Mouse (Mus musculus) myocyte (in vitro differentiated cells): ENCODE data around the gene Olfm4. TPM values are rescaled to one million over a fixed set of nuclear protein-coding genes. Genes with fewer than 3 reads are reported as not detected.

Source experiments
- H3K27me3 ChIP-seq: one replicate; pipeline ENCODE4 v1.6.1; 2011; ENCODE audit not compliant: control insufficient read depth, insufficient read depth, insufficient read length
- H3K36me3 ChIP-seq: one replicate; pipeline ENCODE4 v1.6.1; 2011; ENCODE audit not compliant: control insufficient read depth, insufficient read depth
- H3K4me2 ChIP-seq: one replicate; pipeline ENCODE4 v1.6.1; 2011; ENCODE audit warnings: low read depth, control low read depth
- H3K4me3 ChIP-seq: one replicate; pipeline ENCODE4 v1.5.1; 2011; ENCODE audit warnings: mild to moderate bottlenecking, control low read depth, moderate library complexity
- H3K79me2 ChIP-seq: one replicate; pipeline ENCODE4 v1.6.1; 2011; ENCODE audit not compliant: control insufficient read depth, insufficient read depth
- H3ac ChIP-seq: one replicate; pipeline ENCODE4 v1.6.1; 2011; ENCODE audit not compliant: control insufficient read depth, insufficient read length
- CEBPB ChIP-seq: IDR thresholded peaks from 2 replicates; pipeline ENCODE4 v1.6.1; 2011; ENCODE audit warnings: mild to moderate bottlenecking, moderate library complexity; ENCODE audit not compliant: poor library complexity, insufficient read depth, severe bottlenecking
- E2F4 ChIP-seq: IDR thresholded peaks from one replicate; pipeline ENCODE4 v1.6.1; 2011; ENCODE audit warnings: mild to moderate bottlenecking, control low read depth, moderate library complexity; ENCODE audit not compliant: insufficient read depth
- MAX ChIP-seq: IDR thresholded peaks from one replicate; pipeline ENCODE4 v1.6.1; 2011; ENCODE audit warnings: low read depth, mild to moderate bottlenecking, control low read depth
- MYOD1 ChIP-seq, 3 experiments: IDR thresholded peaks; one replicate each; pipeline ENCODE4 v1.6.1; 2011; ENCODE audit warnings: control low read depth in 2 of 3, low read depth in 2 of 3, mild to moderate bottlenecking in 2 of 3, moderate library complexity in 1 of 3; ENCODE audit not compliant: insufficient read length in 2 of 3, control insufficient read depth in 1 of 3
- MYOG ChIP-seq, 3 experiments: IDR thresholded peaks; one replicate each; pipeline ENCODE4 v1.6.1; 2011; ENCODE audit warnings: control low read depth in 2 of 3, low read depth in 2 of 3, mild to moderate bottlenecking in 2 of 3; ENCODE audit not compliant: insufficient read length in 2 of 3, control insufficient read depth in 1 of 3, insufficient read depth in 1 of 3
- POLR2A ChIP-seq: IDR thresholded peaks from one replicate; pipeline ENCODE4 v1.6.1; 2011; ENCODE audit warnings: low read depth, mild to moderate bottlenecking, control low read depth, moderate library complexity; ENCODE audit not compliant: insufficient read length
- POLR2AphosphoS2 ChIP-seq: IDR thresholded peaks from one replicate; pipeline ENCODE4 v1.6.1; 2011; ENCODE audit warnings: low read depth, control low read depth; ENCODE audit not compliant: insufficient read length
- REST ChIP-seq: IDR thresholded peaks from one replicate; pipeline ENCODE4 v1.6.1; 2011; ENCODE audit warnings: mild to moderate bottlenecking, control low read depth, moderate library complexity; ENCODE audit not compliant: insufficient read depth, insufficient read length
- SRF ChIP-seq: IDR thresholded peaks from one replicate; pipeline ENCODE4 v1.6.1; 2011; ENCODE audit warnings: low read depth; ENCODE audit not compliant: control insufficient read depth, insufficient read length
- TCF12 ChIP-seq: IDR thresholded peaks from one replicate; pipeline ENCODE4 v1.6.1; 2011; ENCODE audit warnings: mild to moderate bottlenecking, control low read depth; ENCODE audit not compliant: poor library complexity, insufficient read depth, severe bottlenecking
- TCF3 ChIP-seq: IDR thresholded peaks from one replicate; pipeline ENCODE4 v1.6.1; 2011; ENCODE audit warnings: low read depth, control low read depth; ENCODE audit not compliant: insufficient read length
- USF1 ChIP-seq: IDR thresholded peaks from one replicate; pipeline ENCODE4 v1.6.1; 2011; ENCODE audit warnings: low read depth, mild to moderate bottlenecking, control low read depth, moderate library complexity
- polyA plus RNA-seq: library from polyadenylated mRNA; unstranded; fragments of >200 nt; fragmentation: generic; extraction: Trizol; gene quantifications from one replicate; pipeline ENCODE4 v1.2.1, GENCODE M21; 2012; ENCODE audit warnings: missing spikeins

Gene Olfm4
- polyA plus RNA-seq, 1 experiment: not detected

GRCm38 (mm10) chr14:79990547-79990946 lies 6.7 kb downstream of the Olfm4 start:
- Histone ChIP-seq H3K4me3 (no peak overlapping the region), H3K4me2 (no peak overlapping the region), H3K79me2 (no peaks in the 10 kb centered on the region), H3ac (no peak overlapping the region), H3K36me3 (no peaks in the 10 kb centered on the region), H3K27me3 (no peaks in the 10 kb centered on the region)
- TF ChIP-seq TCF12 (no peak), MYOG (IDR thresholded peaks at IDR 0.05; ENCODE audit: control insufficient read depth in 1 of 3, insufficient read depth in 1 of 3, insufficient read length in 2 of 3, low read depth in 2 of 3) (no peak), USF1 (no peak), POLR2A (no peak)

- no peak for TF ChIP-seq SRF
- no peaks in the 10 kb centered on the region for H3K27me3 ChIP-seq
These were observed 13.7 kb downstream of the Olfm4 start for GRCm38 (mm10) chr14:79997534-79997933.

GRCm38 (mm10) chr14:80000110-80000531 lies 16.2 kb downstream of the Olfm4 start:
- Histone ChIP-seq H3K4me3 (no peak overlapping the region), H3K27me3 (no peaks in the 10 kb centered on the region), H3K4me2 (no peak overlapping the region), H3K36me3 (no peaks in the 10 kb centered on the region), H3ac (no peak overlapping the region), H3K79me2 (no peaks in the 10 kb centered on the region)
- TF ChIP-seq MYOG (IDR thresholded peaks at IDR 0.05; ENCODE audit: control insufficient read depth in 1 of 3, insufficient read depth in 1 of 3, insufficient read length in 2 of 3, low read depth in 2 of 3) (no peak), REST (no peak), MYOD1 (IDR thresholded peaks at IDR 0.05; ENCODE audit: control insufficient read depth in 1 of 3, insufficient read length in 2 of 3, low read depth in 2 of 3) (no peak), POLR2A (no peak), E2F4 (no peak), TCF3 (no peak)

More at GRCm38 (mm10) chr14:79997534-79997933, 13.7 kb downstream of the Olfm4 start:
- Histone ChIP-seq H3K36me3 (no peaks in the 10 kb centered on the region), H3K4me3 (no peak overlapping the region), H3ac (no peak overlapping the region), H3K4me2 (no peak overlapping the region), H3K79me2 (no peaks in the 10 kb centered on the region)

GRCm38 (mm10) chr14:80007686-80008085 lies 23.8 kb downstream of the Olfm4 start:
- H3K36me3 ChIP-seq: no peaks in the 10 kb centered on the region
- no peak overlapping the region for H3ac ChIP-seq
- H3K4me2 ChIP-seq: no peak overlapping the region
- H3K4me3 ChIP-seq: no peak overlapping the region
- H3K79me2 ChIP-seq: no peaks in the 10 kb centered on the region
- no peak for TF ChIP-seq MYOG (IDR thresholded peaks at IDR 0.05; ENCODE audit: control insufficient read depth in 1 of 3, insufficient read depth in 1 of 3, insufficient read length in 2 of 3, low read depth in 2 of 3)
- TF ChIP-seq E2F4: no peak
- no peak for TF ChIP-seq REST
- H3K27me3 ChIP-seq: no peaks in the 10 kb centered on the region

- H3ac ChIP-seq: no peak overlapping the region
- H3K36me3 ChIP-seq: no peaks in the 10 kb centered on the region
- H3K79me2 ChIP-seq: no peaks in the 10 kb centered on the region
- no peaks in the 10 kb centered on the region for H3K27me3 ChIP-seq
- no peak overlapping the region for H3K4me2 ChIP-seq
- TF ChIP-seq SRF (no peak), MAX (no peak), TCF12 (no peak), POLR2A (no peak), USF1 (no peak), CEBPB (no peak), POLR2AphosphoS2 (no peak), E2F4 (no peak), MYOG (IDR thresholded peaks at IDR 0.05; ENCODE audit: control insufficient read depth in 1 of 3, insufficient read depth in 1 of 3, insufficient read length in 2 of 3, low read depth in 2 of 3) (no peak), REST (no peak)
- no peak overlapping the region for H3K4me3 ChIP-seq
These were observed 26.5 kb downstream of the Olfm4 start for GRCm38 (mm10) chr14:80010426-80010825.

GRCm38 (mm10) chr14:80014966-80015365 lies 31.1 kb downstream of the Olfm4 start:
- Histone ChIP-seq H3K79me2 (no peaks in the 10 kb centered on the region), H3K27me3 (no peaks in the 10 kb centered on the region), H3K4me2 (no peak overlapping the region), H3K36me3 (no peaks in the 10 kb centered on the region), H3K4me3 (no peak overlapping the region), H3ac (no peak overlapping the region)
- TF ChIP-seq TCF3: no peak
- no peak for TF ChIP-seq POLR2A
- TF ChIP-seq TCF12: no peak
- TF ChIP-seq CEBPB: no peak
- TF ChIP-seq USF1: no peak
